Mouse (Mus musculus): ENCODE data around the gene Pde9a.

Pde9a gene

GRCm38 (mm10) chr17:31474388-31474787 lies 88.4 kb downstream of the Pde9a start:
- Histone ChIP-seq H3K4me1 (replicated peaks; ENCODE audit: low read depth, low read length) (peaks cover 24% of the 10 kb centered on the region), H3K27me3 (ENCODE audit: insufficient read depth, low read length) (no peaks in the 10 kb centered on the region), H3K4me3 (replicated peaks; ENCODE audit: low read length) (no peak overlapping the region), H3K9me3 (ENCODE audit: low read length) (no peaks in the 10 kb centered on the region), H3K36me3 (ENCODE audit: insufficient read depth, low read length) (no peaks in the 10 kb centered on the region)
- TF ChIP-seq CTCF (conservative IDR thresholded peaks at IDR 0.05; ENCODE audit: low read length) (no peak), POU5F1 (IDR thresholded peaks at IDR 0.05; ENCODE audit: borderline replicate concordance, low read length) (no peak), NANOG (IDR thresholded peaks at IDR 0.05; ENCODE audit: borderline replicate concordance, low read length) (no peak)

GRCm38 (mm10) chr17:31478606-31479005 lies 92.6 kb downstream of the Pde9a start:
- TF ChIP-seq NANOG (IDR thresholded peaks at IDR 0.05; ENCODE audit: borderline replicate concordance, low read length): no peak
- peak; percentile 46; the same call in 1 of the 2 replicates for TF ChIP-seq POU5F1 (IDR thresholded peaks at IDR 0.05; ENCODE audit: borderline replicate concordance, low read length)
- peak overlapping the region; percentile 56 for H3K4me3 ChIP-seq (replicated peaks; ENCODE audit: low read length)
- H3K4me1 ChIP-seq (replicated peaks; ENCODE audit: low read depth, low read length): peaks cover 31% of the 10 kb centered on the region
- H3K9me3 ChIP-seq (ENCODE audit: low read length): no peaks in the 10 kb centered on the region
- H3K27me3 ChIP-seq (ENCODE audit: insufficient read depth, low read length): no peaks in the 10 kb centered on the region
- no peaks in the 10 kb centered on the region for H3K36me3 ChIP-seq (ENCODE audit: insufficient read depth, low read length)

- no peaks in the 10 kb centered on the region for H3K27me3 ChIP-seq (ENCODE audit: insufficient read depth, low read length)
- H3K9me3 ChIP-seq (ENCODE audit: low read length): no peaks in the 10 kb centered on the region
- H3K4me1 ChIP-seq (replicated peaks; ENCODE audit: low read depth, low read length): peaks cover 34% of the 10 kb centered on the region
- H3K4me3 ChIP-seq (replicated peaks; ENCODE audit: low read length): peak overlapping the region; percentile 56
- TF ChIP-seq NANOG (IDR thresholded peaks at IDR 0.05; ENCODE audit: borderline replicate concordance, low read length) (no peak), POU5F1 (IDR thresholded peaks at IDR 0.05; ENCODE audit: borderline replicate concordance, low read length) (no peak), CTCF (conservative IDR thresholded peaks at IDR 0.05; ENCODE audit: low read length) (no peak)
- no peaks in the 10 kb centered on the region for H3K36me3 ChIP-seq (ENCODE audit: insufficient read depth, low read length)
These were observed 93.3 kb downstream of the Pde9a start for GRCm38 (mm10) chr17:31479108-31479844.

DNA sequence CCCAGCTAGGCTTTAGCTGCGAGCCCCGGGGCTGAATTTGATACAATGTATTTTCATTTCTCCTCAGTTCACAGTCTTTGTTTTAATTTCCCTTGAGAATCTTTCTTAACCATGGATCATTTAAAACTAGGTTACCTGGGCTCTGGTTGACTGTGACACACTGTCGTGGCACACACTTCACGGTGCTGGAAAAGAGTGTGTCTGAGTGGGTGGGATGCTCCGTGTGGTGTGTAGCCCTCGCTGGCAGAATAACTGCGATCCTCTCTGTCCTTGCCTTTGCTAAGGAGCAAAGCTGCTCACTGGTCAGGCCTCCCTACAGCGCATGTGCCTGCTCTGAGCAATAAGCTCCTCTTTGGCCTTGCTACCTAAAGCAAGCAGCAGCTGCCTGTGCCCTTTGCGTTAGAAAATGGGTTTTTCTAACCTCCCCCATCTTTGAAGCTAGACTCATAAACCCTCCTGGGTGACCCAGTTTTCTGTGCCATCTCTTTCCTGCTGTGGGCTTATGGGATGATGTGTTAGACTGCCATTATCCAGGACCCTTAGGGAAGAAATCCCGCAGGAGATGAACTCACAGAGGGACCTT lies 100.7 kb downstream of the Pde9a start:
- Histone ChIP-seq H3K9me3 (ENCODE audit: low read length) (no peaks in the 10 kb centered on the region), H3K4me1 (replicated peaks; ENCODE audit: low read depth, low read length) (peaks cover 46% of the 10 kb centered on the region), H3K36me3 (ENCODE audit: insufficient read depth, low read length) (no peaks in the 10 kb centered on the region), H3K4me3 (replicated peaks; ENCODE audit: low read length) (no peak overlapping the region), H3K27me3 (ENCODE audit: insufficient read depth, low read length) (peaks cover 3% of the 10 kb centered on the region; the same call in 1 of the 2 replicates)
- TF ChIP-seq CTCF (conservative IDR thresholded peaks at IDR 0.05; ENCODE audit: low read length) (no peak), POU5F1 (IDR thresholded peaks at IDR 0.05; ENCODE audit: borderline replicate concordance, low read length) (no peak), NANOG (IDR thresholded peaks at IDR 0.05; ENCODE audit: borderline replicate concordance, low read length) (no peak)

DNA sequence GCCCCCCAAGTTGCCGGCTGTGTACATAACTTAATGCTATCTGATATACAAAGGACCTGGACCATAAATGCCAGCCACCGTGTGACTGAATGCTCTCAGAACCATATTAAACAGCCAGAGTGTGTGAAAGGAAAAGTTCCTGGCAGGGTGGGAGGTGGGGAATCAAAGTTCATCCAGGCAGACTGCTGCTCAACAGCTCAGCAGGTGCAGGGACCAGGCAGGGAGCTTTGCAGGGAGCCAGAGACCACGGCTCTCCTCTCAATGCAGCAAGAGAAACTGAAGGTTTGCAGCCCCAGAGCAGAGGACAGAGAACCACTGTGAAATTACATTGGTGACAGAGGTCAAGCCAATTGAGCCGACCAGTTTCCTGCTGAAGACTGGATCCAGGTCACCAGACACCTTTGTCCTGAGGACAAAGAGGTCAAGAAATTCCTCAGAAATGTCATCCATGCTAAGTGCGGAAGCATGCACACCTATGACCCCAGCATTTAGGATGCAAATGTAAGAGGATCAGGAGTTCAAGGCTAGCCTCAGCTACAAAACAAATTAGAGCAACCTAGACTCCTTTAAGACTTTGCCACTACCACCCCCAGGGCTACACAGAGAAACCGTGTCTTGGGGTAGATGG lies 101.5 kb downstream of the Pde9a start:
- no peak for TF ChIP-seq NANOG (IDR thresholded peaks at IDR 0.05; ENCODE audit: borderline replicate concordance, low read length)
- TF ChIP-seq CTCF (conservative IDR thresholded peaks at IDR 0.05; ENCODE audit: low read length): no peak
- TF ChIP-seq POU5F1 (IDR thresholded peaks at IDR 0.05; ENCODE audit: borderline replicate concordance, low read length): no peak
- Histone ChIP-seq H3K9me3 (ENCODE audit: low read length) (no peaks in the 10 kb centered on the region), H3K27me3 (ENCODE audit: insufficient read depth, low read length) (peaks cover 3% of the 10 kb centered on the region; the same call in 1 of the 2 replicates), H3K36me3 (ENCODE audit: insufficient read depth, low read length) (no peaks in the 10 kb centered on the region), H3K4me3 (replicated peaks; ENCODE audit: low read length) (no peak overlapping the region), H3K4me1 (replicated peaks; ENCODE audit: low read depth, low read length) (peaks cover 44% of the 10 kb centered on the region)

- H3K9me3 ChIP-seq (ENCODE audit: low read length): no peaks in the 10 kb centered on the region
- no peak overlapping the region for H3K4me3 ChIP-seq (replicated peaks; ENCODE audit: low read length)
- H3K27me3 ChIP-seq (ENCODE audit: insufficient read depth, low read length): peaks cover 3% of the 10 kb centered on the region; the same call in 1 of the 2 replicates
- H3K36me3 ChIP-seq (ENCODE audit: insufficient read depth, low read length): peaks cover 25% of the 10 kb centered on the region
- peaks cover 33% of the 10 kb centered on the region for H3K4me1 ChIP-seq (replicated peaks; ENCODE audit: low read depth, low read length)
- no peak for TF ChIP-seq NANOG (IDR thresholded peaks at IDR 0.05; ENCODE audit: borderline replicate concordance, low read length)
These were observed 105.3 kb downstream of the Pde9a start for GRCm38 (mm10) chr17:31491355-31491754.

GRCm38 (mm10) chr17:31492416-31492815 lies 106.4 kb downstream of the Pde9a start:
- Histone ChIP-seq H3K4me1 (replicated peaks; ENCODE audit: low read depth, low read length) (peaks cover 33% of the 10 kb centered on the region), H3K27me3 (ENCODE audit: insufficient read depth, low read length) (no peaks in the 10 kb centered on the region), H3K9me3 (ENCODE audit: low read length) (no peaks in the 10 kb centered on the region), H3K4me3 (replicated peaks; ENCODE audit: low read length) (no peak overlapping the region), H3K36me3 (ENCODE audit: insufficient read depth, low read length) (peaks cover 35% of the 10 kb centered on the region)
- no peak for TF ChIP-seq NANOG (IDR thresholded peaks at IDR 0.05; ENCODE audit: borderline replicate concordance, low read length)
- peak; percentile 98 for TF ChIP-seq CTCF (conservative IDR thresholded peaks at IDR 0.05; ENCODE audit: low read length)

- Histone ChIP-seq H3K36me3 (ENCODE audit: insufficient read depth, low read length) (peaks cover 61% of the 10 kb centered on the region), H3K9me3 (ENCODE audit: low read length) (no peaks in the 10 kb centered on the region), H3K27me3 (ENCODE audit: insufficient read depth, low read length) (no peaks in the 10 kb centered on the region), H3K4me3 (replicated peaks; ENCODE audit: low read length) (no peak overlapping the region), H3K4me1 (replicated peaks; ENCODE audit: low read depth, low read length) (peaks cover 42% of the 10 kb centered on the region)
- no peak for TF ChIP-seq CTCF (conservative IDR thresholded peaks at IDR 0.05; ENCODE audit: low read length)
- TF ChIP-seq NANOG (IDR thresholded peaks at IDR 0.05; ENCODE audit: borderline replicate concordance, low read length): no peak
- no peak for TF ChIP-seq POU5F1 (IDR thresholded peaks at IDR 0.05; ENCODE audit: borderline replicate concordance, low read length)
These were observed 109.0 kb downstream of the Pde9a start for GRCm38 (mm10) chr17:31494989-31495388.

Data from E14TG2a.4 (cell line).